Mouse (Mus musculus) adrenal gland (tissue): ENCODE data around the gene Ube2u.

Source experiments
- intact Hi-C: fragments of 180-260 bp; cut with DNase I; formaldehyde crosslinking; loops from one replicate; pipeline ENCODE4 v1.15.1; 2025

Gene Ube2u

DNA sequence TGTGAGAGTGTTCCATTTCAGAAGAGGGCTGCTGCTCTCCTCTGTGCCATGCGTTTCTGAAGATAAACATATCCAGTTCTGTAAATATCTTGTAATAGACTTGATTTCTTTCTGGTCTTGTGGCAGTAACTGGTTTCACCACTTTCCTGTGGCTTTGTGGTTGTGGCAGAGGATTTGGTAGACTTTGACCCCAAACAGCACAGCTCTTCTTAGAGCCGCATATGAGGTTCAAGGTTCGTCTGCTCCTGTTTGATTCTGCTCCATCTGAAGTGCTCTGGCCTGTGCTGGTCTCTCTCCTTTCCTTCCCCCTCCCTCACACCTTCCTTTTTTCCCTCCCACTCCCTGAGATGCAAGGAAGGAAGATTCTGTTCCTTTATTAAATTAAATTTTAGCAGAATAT is 60.8 kb downstream of the Ube2u start:
- intact Hi-C loops: loop anchor here (5.0 kb wide), 2 partner anchors 442 to 592 kb away; partner anchors contain the start of gene Ror1

DNA sequence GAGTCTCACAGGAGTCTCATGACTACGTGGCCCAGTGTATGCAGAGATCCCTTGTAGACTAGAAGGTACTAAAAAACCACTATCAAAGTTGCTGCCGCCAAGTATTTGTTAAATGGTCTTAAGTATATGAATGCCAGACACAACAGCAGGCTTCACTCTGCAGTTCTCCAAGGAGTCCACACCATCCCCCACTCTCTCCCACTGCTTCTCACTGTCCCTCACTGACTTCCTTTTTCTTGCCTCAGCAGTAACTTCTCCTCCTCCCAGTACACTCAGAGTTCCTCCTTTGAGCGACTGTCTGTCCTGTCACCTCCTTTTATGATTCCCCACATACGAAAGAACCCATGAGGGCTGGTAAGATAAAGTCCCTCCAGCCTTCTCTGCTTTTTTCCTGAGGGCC is 69.3 kb downstream of the Ube2u start:
- intact Hi-C loops: no loop called here

DNA sequence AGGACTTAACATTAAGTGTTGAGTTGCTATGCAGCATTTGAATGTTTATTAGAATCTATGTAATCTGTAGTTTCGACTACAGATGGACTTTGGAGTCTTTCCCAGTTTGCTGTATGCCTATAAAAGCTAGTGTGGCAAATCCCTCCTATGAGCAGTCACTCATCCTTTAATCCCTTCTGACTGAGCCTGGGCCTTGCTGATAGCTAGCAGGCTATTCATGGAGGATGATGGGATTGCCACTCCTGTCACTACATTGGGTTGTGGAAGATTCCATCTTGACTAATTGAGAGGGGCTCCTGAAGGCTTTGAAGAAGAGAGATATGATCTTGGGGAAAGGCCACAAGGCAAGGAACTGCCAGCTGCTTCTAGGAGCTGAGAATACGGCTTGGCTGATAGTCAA is 74.6 kb downstream of the Ube2u start:
- intact Hi-C loops: no loop called here

DNA sequence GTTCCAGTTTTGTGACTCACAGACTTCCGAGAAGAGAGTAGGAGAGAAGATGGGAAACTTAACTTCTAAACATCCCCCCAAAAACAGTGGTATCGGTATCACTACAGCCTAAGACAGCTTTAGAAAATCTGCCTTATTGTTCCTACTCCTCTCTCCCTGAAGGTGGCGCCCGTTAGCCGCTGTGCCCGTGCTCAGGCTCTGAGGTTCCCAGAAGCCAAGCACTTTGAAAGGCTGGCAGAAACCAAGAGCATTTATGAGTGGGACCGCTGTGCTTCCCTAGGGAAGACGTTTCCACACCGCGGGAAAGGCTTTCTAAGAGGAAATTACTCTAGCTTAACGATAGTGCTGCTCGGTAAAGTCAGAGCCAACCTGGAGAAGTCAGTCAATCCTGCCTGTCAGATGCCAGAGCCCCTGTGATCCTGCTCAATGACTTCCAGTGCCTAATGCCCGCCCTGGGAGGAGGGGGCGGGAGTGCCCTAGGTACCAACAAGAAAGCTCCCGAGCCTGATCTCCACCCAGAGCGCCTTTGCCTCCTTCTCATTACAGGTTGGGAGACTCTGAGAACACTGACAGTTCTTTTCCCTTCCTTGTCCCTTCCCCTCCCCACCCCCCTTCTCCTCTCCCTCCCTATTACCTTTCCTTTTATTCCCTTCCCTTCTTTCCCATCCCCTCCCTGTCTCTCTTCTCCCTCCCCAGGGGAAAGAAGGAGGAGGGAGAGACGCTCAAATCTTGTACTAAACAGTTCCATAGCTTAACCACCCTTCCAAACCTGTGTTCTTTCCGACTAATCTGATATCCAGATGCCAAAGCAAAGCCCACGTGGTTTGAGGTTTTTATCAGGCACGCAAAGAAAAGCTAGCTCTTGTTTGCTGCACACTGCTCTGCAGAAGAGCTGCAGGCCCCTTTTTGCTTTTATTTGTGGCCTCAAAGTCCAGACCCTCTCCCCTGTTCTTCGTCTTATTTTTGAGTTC is 109.9 kb downstream of the Ube2u start:
- intact Hi-C loops: loop anchor here (1.0 to 10.0 kb wide), 2 partner anchors 134 to 556 kb away; no protein-coding TSS in a partner anchor

DNA sequence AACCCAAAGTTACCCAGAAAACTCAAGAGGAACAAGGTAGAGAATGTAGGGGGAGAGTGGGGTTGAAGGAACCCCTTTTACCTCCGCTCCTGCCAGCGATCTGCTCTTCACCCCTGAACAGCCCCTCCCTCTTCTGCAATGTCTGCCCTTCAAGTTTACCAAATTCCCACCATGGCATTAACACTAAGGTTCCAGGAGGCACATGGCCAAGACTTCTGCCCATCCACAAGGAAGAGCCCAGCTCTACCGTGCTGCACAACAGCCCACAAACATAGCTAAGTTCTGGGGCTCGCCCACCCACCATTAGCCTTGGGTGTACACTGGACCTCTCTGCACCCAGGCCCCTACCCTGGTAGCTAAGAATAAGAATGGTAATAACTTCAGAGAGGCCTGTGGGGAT is 117.1 kb downstream of the Ube2u start:
- intact Hi-C loops: no loop called here

DNA sequence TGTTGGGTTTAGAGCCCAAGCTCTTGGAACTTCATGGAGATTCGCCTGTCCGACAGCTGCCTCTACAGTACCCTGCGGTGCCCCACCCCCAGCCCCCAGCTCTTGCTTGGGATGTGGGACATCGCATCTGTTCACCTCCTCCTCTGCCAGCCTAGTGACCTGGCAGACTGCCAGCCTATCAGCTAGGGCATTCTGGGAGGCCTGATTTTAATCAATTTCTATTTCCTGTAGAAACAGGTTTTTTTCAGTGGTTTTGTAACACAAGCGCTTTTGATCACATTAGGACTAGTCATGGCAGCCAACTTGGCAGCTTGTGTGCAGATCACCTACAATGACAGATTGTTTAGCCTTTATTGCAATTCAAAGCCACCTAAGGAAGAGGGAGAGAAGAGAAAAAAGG is 118.0 kb downstream of the Ube2u start:
- intact Hi-C loops: no loop called here

DNA sequence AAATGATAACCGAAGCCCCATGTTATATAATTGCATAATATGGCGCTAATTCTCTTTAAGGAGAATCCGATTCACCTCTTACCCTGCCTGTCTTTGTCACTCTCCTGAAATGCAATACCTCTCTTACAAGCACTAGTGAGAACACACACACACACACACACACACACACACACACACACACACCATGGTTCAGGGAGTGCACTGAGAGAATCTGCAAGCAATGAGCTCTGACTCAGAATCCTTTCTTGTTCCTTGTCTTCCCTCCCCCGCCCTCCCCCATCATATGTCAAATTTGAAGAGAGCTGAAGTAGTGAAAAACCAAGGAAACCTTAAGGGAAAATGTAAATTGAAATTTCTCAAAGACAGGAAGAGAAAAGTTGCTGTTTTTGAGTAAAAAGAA is 118.4 kb downstream of the Ube2u start:
- intact Hi-C loops: no loop called here
